Mouse (Mus musculus): ENCODE results near the gene Crybb2. TPM values are rescaled to one million over a fixed set of nuclear protein-coding genes. Genes with fewer than 3 reads are reported as not detected.

Crybb2 gene
- total RNA-seq, 2 experiments from 2014 or later, result not detected

DNA sequence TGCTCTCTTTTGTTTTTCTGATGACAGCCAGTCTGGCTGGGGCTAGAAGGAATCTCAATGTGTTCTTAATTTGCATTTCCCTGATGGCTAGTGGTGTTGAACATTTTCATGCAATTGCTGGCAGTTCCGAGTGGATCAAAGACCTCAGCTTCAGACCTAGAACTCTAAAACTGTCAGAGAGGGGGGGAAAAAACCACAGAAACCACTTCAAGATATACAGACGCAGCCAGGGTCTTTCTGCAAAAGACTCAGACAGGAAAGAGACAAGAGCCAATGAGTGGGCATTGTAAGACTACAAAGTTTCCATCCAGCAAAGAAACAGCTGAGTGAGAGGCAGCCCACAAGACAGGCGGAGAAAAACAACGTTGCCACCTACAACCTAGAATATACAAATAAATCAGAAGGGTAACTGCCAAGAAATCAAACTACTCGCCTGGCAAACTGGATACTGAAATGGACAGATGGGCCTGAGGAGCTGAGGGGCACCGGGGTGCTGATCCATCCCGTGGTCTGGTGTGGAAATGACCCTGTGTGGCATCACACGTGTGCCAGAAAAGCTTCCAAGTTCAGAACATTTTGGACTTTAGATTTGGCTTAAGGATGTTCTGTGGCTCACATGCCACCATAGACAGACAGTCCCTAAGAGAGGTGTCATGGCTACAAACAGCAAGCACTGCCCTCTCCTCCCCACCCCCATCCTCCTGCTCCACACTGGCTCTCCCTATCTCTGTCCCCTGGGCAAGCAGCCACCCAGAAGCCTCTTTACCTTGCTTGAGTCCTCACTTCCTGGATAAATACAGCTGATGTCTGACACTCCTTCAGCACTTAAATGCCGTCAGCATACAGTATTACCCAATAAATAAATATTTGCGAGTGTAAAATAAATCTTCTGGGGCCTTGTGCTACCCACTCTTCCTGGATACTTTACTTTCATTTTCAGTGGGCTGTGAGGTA, 34.5 kb downstream of the Crybb2 start:
- DNase-seq (ENCODE audit: extremely low spot score in 1 of 2, low spot score in 1 of 2), result no peak

DNA sequence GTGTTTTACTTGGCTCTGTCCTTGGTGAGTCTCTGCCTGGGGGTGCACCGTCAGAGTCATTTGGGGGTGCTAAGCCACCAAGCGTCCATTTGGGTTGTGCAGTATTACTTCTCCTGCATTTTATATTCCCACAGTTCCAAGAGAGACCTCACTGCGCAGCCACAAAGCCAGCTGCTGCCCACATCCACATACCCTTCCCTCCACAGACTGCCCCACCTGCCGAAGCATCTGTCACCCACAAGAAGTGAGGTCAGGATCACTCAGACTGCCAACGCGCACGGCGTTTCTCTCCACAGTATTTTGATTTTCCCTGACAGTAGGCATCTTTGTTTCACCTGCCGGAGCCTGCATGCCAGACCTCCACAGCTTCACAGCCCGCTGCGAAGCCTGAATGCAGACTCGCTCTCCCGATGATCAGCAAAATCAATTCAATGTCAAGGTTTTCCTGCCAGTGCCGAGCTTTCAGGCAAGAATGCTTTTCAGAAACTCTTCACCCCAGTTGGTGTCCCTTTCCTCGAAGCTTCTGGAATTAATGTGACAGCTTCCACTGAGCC, 38.6 kb downstream of the Crybb2 start:
- no peak for DNase-seq (ENCODE audit: extremely low spot score in 1 of 2, low spot score in 1 of 2)

DNA sequence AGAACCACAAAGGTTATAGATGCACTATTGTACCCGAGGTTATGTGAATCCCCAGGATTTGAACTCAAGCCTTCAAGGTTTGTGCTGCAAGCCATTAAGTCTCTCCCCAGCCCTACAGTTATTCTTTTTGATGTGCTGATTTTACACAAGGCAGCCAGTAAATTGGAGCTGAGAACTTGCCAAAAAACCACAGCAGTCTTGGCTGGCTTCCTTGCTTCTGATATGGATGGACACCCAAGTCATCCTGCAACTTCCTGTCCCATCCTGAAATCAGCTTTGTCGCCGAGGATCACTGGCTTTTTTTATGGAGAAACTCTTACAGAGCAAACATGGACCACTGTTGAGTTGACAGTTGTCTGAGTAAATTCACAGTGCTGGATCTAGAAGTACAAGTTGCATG, 39.8 kb downstream of the Crybb2 start:
- no peak for DNase-seq (ENCODE audit: extremely low spot score in 1 of 2, low spot score in 1 of 2)

DNA sequence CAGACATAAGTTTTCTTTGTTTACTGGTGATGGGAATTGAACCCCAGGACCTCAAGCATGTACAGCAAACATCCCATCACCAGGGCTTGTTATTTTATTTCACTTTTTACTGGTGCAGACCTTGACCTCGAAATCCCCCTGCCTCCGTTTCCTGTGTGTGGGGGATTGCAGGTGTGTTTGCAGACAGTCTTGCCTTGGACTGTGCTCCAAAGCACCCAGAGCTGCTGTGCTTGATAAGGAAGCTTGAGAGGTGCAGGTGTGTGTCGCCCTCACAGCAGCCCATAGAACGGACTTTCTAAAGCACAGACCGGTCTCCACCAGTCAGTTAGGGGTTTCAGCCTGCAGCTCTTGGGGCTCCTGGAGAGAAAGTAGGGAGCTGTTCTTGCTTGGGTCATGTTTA, 43.2 kb downstream of the Crybb2 start:
- no peak for DNase-seq (ENCODE audit: extremely low spot score in 1 of 2, low spot score in 1 of 2)

DNA sequence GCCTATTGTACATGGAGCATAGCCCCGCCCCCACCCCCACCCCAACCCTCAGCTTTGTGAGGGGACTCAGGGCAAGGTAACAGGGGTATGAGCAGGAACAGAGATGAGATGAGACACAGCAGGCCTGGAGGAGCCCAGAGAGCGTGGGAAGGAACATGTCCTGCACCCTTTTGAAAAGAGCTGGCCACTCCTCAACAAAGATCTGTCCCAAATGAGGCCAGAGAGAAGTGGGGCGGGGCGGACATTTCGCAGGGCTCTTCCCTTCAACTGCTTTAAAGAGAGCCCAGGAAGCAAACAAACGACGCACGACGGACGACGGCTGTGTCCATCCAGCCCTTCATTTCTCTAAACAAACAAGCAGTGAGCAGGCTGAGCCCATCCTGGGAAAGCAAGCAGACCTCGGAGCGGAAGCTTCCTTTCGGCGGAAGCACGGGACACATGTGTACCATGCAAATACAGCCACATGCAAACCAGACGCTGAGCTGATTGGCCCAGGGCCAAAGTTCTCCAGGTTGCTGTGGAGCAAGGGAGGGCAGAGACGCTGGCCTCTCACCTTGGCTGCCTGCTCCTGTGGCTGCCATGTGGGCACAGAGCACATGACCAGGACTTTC, 45.7 kb downstream of the Crybb2 start:
- DNase-seq (ENCODE audit: extremely low spot score in 1 of 2, low spot score in 1 of 2), result no peak

DNA sequence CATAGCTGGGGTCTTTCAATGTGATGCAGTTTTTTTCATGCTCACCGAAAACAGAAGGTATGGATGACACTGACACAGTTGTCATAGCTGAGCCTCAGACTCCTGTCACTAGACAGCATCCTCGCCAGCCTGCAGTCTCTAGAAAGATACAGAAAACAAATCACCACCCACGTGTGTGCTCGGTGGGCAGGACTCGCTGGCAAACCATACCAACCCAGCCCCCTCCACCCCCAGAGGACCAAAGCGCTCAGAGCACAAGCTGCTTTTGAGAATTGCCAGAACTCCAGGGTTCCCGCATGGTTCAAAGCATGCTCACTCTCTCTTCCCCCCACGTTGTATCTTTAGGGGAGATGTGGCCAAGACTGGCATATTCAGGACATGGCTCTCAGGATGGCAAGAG, 51.7 kb downstream of the Crybb2 start:
- peak; percentile 27 to 45 for DNase-seq (ENCODE audit: extremely low spot score in 1 of 2, low spot score in 1 of 2)

DNA sequence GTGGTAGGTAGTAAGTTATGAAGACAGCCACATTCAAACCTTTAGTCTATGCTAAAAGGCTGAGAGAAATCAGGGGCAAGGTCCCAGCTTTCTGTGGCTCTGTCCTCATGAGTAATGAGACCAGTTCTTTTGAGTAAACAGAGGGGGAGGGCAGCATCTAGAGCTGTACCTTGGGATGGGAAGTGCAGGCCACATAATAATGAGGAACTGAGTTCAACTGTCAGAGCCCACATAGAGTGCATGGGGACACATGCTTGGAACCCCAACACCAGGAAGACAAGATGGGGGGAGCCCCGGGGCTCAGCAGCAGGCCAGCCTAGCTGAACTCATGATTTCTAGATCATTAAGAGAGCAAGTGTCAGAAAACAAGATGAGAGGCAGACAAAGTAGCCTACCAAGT, 52.9 kb downstream of the Crybb2 start:
- DNase-seq (ENCODE audit: extremely low spot score in 1 of 2, low spot score in 1 of 2), result no peak

DNA sequence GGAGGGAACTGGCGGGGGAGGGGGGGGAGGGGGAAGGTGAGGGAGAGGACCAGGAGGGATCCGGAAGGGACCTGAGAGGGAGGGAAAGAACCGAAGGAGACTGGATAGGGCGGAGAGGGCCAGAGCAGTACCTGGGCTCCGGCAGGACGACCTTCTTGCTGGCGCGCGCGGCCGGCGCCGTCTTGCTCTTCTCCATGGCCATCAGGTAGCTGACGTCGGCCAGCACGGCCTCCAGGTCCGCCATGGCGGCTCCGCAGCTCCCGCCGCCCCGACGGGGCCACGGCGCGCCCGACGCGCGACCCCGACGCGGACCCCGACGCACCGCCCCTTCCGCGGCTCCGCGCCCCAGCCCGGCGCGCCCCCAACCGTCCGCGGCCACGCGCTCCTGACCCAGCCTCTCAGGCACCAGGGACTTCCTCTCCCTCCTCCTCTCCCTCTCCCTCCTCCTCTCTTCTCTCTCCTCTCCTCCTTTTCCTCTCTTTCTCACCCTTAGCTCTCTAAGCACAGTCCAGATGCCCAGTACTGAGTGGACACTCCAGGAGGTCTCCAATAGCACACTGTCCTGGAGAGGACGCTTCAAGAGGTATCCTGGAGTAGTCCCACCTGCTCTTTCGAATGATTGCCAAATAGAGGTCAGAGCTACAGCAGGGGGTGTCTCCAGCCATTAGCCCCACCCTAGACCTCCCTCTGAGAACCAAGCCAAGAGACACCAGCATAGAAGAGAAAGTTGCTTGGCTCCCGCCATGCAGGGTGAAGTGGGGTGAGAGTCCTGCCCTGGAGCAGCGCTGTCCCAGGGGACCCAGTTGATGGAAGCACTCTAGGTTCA, 54.5 kb downstream of the Crybb2 start, which contains the start of gene Grk3:
Gene Grk3, minus strand, starts transcription at position 556 of the 826 bp plus-strand sequence.
- DNase-seq (ENCODE audit: extremely low spot score in 1 of 2, low spot score in 1 of 2), result peak; percentile 46 to 59

DNA sequence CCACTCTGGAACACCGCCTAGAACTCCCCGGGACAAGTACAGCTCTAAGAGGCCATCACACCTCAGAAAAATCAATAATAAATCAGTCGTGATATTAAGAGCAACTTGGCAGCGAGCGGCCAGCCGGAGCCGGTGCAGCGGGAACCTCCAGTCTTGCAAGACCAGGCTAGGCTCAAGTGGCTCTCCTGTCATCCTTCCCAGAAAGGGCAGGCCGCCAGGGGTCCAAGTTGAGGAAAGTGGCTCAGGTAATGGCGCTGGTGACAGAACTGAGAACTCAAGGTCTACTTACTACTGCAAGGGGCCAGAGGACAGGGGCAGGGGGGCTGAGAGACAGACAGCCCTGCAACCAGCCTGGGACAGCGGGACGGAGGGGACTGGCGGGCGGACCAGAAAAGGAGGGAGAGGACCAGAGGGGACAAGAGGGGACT, 55.1 kb downstream of the Crybb2 start:
- peak; percentile 32 to 33 for DNase-seq (ENCODE audit: extremely low spot score in 1 of 2, low spot score in 1 of 2)

DNA sequence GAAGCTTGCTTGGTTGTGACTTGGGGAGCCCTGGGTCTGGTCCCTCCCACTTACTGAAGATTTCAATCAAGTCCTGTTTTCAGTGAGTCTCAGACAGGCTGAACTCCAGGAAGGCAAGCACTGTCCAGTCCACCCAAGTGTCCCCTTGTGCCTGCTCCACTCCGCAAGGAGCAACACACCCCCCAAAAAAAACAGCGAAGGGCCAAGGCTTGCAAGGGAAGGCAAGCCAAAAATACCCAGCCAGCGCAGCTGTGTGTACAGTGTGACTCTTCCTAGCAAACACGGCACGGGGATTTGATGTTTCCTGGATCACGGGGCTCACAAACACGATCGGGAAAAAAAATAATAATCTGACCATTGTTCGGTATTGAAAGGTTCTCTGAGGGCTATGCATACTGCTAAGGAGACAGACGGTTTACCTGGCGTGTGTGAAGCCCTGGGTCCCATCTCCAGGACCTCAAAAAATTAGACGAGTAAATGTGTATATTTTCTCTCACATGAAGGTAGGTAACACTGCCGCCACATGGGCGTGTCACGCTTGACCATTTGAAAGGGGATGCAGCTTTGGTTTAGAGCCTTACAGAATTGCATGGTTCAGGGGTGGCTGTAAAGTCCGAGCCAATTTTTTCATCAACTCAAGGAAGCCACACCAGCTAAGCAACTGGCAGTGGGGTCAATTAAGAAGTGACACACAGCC, 55.7 kb downstream of the Crybb2 start:
- no peak for DNase-seq (ENCODE audit: extremely low spot score in 1 of 2, low spot score in 1 of 2)

DNA sequence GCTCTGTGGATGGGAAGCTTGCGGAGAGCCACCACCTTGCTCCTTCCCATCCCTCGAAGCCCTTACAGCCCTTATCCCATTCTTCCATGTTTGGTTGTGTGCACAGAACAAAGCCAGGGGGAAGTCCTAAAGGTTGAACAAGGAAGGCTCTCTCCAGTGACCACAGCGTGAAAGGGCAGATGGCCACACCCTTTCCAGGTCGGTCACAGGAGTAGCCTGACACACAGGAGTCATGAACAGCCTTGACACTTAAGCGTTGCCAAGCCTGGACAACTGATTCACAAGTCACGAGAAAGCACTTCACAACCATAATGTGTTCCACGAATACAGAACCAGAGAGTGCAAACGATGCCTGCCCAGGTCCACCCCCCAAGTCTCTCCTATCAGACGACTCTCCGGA, 58.0 kb downstream of the Crybb2 start:
- DNase-seq (ENCODE audit: extremely low spot score in 1 of 2, low spot score in 1 of 2), result no peak

DNA sequence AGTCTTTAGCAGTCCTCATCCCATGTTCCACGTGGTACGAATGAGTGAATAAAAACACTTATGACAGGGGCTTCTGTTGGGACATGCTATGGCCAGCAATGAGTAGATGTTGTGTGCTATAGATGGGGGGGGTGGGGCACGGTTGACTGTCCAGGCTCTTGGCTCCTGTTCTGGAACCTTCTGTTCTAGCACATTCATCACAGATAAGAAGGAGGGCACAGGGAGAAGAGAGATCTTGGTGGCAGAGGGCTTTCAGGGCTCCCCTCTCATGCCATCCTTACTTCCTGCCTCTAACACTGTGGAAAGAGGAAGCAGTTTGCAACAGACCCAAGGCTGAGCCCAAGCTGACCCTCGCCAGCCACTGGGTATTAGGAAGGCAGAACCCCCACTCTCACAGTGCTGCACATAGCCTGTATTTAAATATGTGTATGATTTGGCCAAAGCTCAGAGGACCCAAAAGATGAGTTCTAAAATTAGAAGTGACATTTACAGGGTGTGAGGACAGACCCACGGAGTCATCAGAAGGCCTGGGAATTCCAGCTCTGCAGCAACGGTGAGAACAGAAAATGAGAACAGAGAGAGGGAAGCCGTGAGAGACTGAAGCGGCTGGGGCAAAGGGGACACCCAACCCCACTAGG, 60.6 kb downstream of the Crybb2 start:
- no peak for DNase-seq (ENCODE audit: extremely low spot score in 1 of 2, low spot score in 1 of 2)

DNA sequence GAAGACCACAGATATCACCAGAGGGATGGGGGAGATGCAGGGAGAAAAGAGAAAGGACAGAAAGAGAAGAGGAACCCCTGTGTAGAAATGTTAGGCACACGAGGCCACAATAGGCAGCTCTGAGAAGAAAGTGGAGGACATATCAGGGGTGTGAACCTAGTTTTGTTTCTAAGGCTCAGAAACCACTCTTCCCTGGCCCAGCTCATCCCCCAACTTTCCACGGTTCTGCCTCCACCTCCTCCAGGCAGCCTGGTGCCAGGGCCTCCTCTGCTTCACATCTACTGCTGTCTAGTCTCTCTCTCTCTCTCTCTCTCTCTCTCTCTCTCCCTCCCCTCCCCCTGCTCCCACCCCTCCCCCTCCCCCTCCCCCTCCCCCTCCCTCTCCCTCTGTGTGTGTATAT, 61.4 kb downstream of the Crybb2 start:
- no peak for DNase-seq (ENCODE audit: extremely low spot score in 1 of 2, low spot score in 1 of 2)

Other genes starting within 250 kb of the Crybb2 start
- gene Myo18b, start 173.8 kb downstream of the Crybb2 start, total RNA-seq (2021), result 1 to 10 TPM; 1.0 to 1.7 TPM
- gene Grk3, start 54.3 kb downstream of the Crybb2 start, total RNA-seq (2021), result 10 to 100 TPM; 64.7 to 74.9 TPM
- 1 to 10 TPM; 1.5 to 2.8 TPM for gene Crybb3, start 11.5 kb upstream of the Crybb2 start, total RNA-seq (2021)
- 10 to 100 TPM; 61.2 to 64.5 TPM for gene 2900026A02Rik, start 151.1 kb upstream of the Crybb2 start, total RNA-seq (2021)
- gene Tmem211, start 156.8 kb upstream of the Crybb2 start, total RNA-seq (2021), result not detected
- gene Sgsm1, start 240.7 kb upstream of the Crybb2 start, total RNA-seq (2021), result 10 to 100 TPM; 71.0 to 83.1 TPM

All from layer of hippocampus, postnatal 25 days (tissue).